Mouse (Mus musculus): ENCODE measurements at regions not wholly inside any gene's neighbourhood (a gene's known extent, or its start where the extent isn't known, plus 50 kb on each side); places are given as distances from the start of the nearest gene placed in this dataset.

- TF ChIP-seq CTCF (IDR thresholded peaks at IDR 0.05; ENCODE audit: low read depth) = no peak
- DNase-seq (ENCODE audit: low spot score) = no peak
- Histone ChIP-seq H3K27ac (no peak overlapping the region), H3K9me3 (replicated peaks; ENCODE audit: low read length) (no peaks in the 10 kb centered on the region), H3K4me2 (ENCODE audit: low read length) (no peak overlapping the region), H3K36me3 (ENCODE audit: insufficient read depth, low read length) (no peaks in the 10 kb centered on the region), H3K4me3 (replicated peaks; ENCODE audit: low read depth, low read length) (no peak overlapping the region), H3K4me1 (replicated peaks; ENCODE audit: insufficient read depth, low read length) (no peaks in the 10 kb centered on the region), H3K27me3 (ENCODE audit: insufficient read depth, low read length) (no peaks in the 10 kb centered on the region), H3K9ac (ENCODE audit: low read depth, low read length) (no peak overlapping the region)
- ATAC-seq (replicated peaks; ENCODE audit: low FRiP score, low read depth) = no peak
- WGBS = 81% methylated on average over 7 of the region's 7 CpGs
Observed at GRCm38 (mm10) chr10:71546507-71546906, 198.9 kb downstream of the Ipmk start.

- H3K4me3 ChIP-seq (replicated peaks; ENCODE audit: low read depth, low read length) = no peak overlapping the region
- H3K27ac ChIP-seq = no peak overlapping the region
- ATAC-seq (replicated peaks; ENCODE audit: low FRiP score, low read depth) = no peak
- no peak overlapping the region for H3K9ac ChIP-seq (ENCODE audit: low read depth, low read length)
- no peak for TF ChIP-seq CTCF (IDR thresholded peaks at IDR 0.05; ENCODE audit: low read depth)
- H3K4me2 ChIP-seq (ENCODE audit: low read length) = no peak overlapping the region
- H3K4me1 ChIP-seq (replicated peaks; ENCODE audit: insufficient read depth, low read length) = no peaks in the 10 kb centered on the region
- WGBS = 93% methylated on average over 10 of the region's 10 CpGs
- H3K9me3 ChIP-seq (replicated peaks; ENCODE audit: low read length) = no peaks in the 10 kb centered on the region
- DNase-seq (ENCODE audit: low spot score) = no peak
- H3K36me3 ChIP-seq (ENCODE audit: insufficient read depth, low read length) = no peaks in the 10 kb centered on the region
- H3K27me3 ChIP-seq (ENCODE audit: insufficient read depth, low read length) = no peaks in the 10 kb centered on the region
Observed at GRCm38 (mm10) chr10:71583716-71584115, 236.2 kb downstream of the Ipmk start.

- Histone ChIP-seq H3K27ac (no peak overlapping the region), H3K36me3 (ENCODE audit: insufficient read depth, low read length) (no peaks in the 10 kb centered on the region), H3K27me3 (ENCODE audit: insufficient read depth, low read length) (no peaks in the 10 kb centered on the region), H3K9ac (ENCODE audit: low read depth, low read length) (no peak overlapping the region), H3K4me3 (replicated peaks; ENCODE audit: low read depth, low read length) (no peak overlapping the region), H3K4me1 (replicated peaks; ENCODE audit: insufficient read depth, low read length) (no peaks in the 10 kb centered on the region), H3K9me3 (replicated peaks; ENCODE audit: low read length) (no peaks in the 10 kb centered on the region; the same call in 1 of the 2 replicates), H3K4me2 (ENCODE audit: low read length) (no peak overlapping the region)
- WGBS = 92% methylated on average over 6 of the region's 6 CpGs
- ATAC-seq (replicated peaks; ENCODE audit: low FRiP score, low read depth) (no peak), DNase-seq (ENCODE audit: low spot score) (no peak)
- no peak for TF ChIP-seq CTCF (IDR thresholded peaks at IDR 0.05; ENCODE audit: low read depth)
Observed at GRCm38 (mm10) chr10:71598515-71598914, 251.0 kb downstream of the Ipmk start.

GRCm38 (mm10) chr10:71613736-71614135 lies 266.2 kb downstream of the Ipmk start:
- no peaks in the 10 kb centered on the region for H3K9me3 ChIP-seq (replicated peaks; ENCODE audit: low read length)
- H3K4me3 ChIP-seq (replicated peaks; ENCODE audit: low read depth, low read length) = no peak overlapping the region
- H3K27me3 ChIP-seq (ENCODE audit: insufficient read depth, low read length) = no peaks in the 10 kb centered on the region
- no peak overlapping the region for H3K4me2 ChIP-seq (ENCODE audit: low read length)
- H3K4me1 ChIP-seq (replicated peaks; ENCODE audit: insufficient read depth, low read length) = no peaks in the 10 kb centered on the region
- WGBS = 90% methylated on average over 4 of the region's 4 CpGs
- no peak for ATAC-seq (replicated peaks; ENCODE audit: low FRiP score, low read depth)
- H3K9ac ChIP-seq (ENCODE audit: low read depth, low read length) = no peak overlapping the region
- H3K27ac ChIP-seq = no peak overlapping the region
- no peak for DNase-seq (ENCODE audit: low spot score)
- H3K36me3 ChIP-seq (ENCODE audit: insufficient read depth, low read length) = no peaks in the 10 kb centered on the region
- TF ChIP-seq CTCF (IDR thresholded peaks at IDR 0.05; ENCODE audit: low read depth) = no peak

- 88% methylated on average over 4 of the region's 4 CpGs for WGBS
- Histone ChIP-seq H3K36me3 (ENCODE audit: insufficient read depth, low read length) (no peaks in the 10 kb centered on the region), H3K4me1 (replicated peaks; ENCODE audit: insufficient read depth, low read length) (no peaks in the 10 kb centered on the region), H3K9me3 (replicated peaks; ENCODE audit: low read length) (no peaks in the 10 kb centered on the region), H3K27ac (no peak overlapping the region), H3K4me2 (ENCODE audit: low read length) (no peak overlapping the region), H3K27me3 (ENCODE audit: insufficient read depth, low read length) (no peaks in the 10 kb centered on the region), H3K4me3 (replicated peaks; ENCODE audit: low read depth, low read length) (no peak overlapping the region), H3K9ac (ENCODE audit: low read depth, low read length) (no peak overlapping the region)
- no peak for DNase-seq (ENCODE audit: low spot score)
- no peak for ATAC-seq (replicated peaks; ENCODE audit: low FRiP score, low read depth)
- TF ChIP-seq CTCF (IDR thresholded peaks at IDR 0.05; ENCODE audit: low read depth) = no peak
Observed at GRCm38 (mm10) chr10:71617156-71617555, 269.6 kb downstream of the Ipmk start.

- H3K9me3 ChIP-seq (replicated peaks; ENCODE audit: low read length) = no peaks in the 10 kb centered on the region
- TF ChIP-seq CTCF (IDR thresholded peaks at IDR 0.05; ENCODE audit: low read depth) = no peak
- ATAC-seq (replicated peaks; ENCODE audit: low FRiP score, low read depth) (no peak), DNase-seq (ENCODE audit: low spot score) (no peak)
- no peak overlapping the region for H3K9ac ChIP-seq (ENCODE audit: low read depth, low read length)
- H3K4me3 ChIP-seq (replicated peaks; ENCODE audit: low read depth, low read length) = no peak overlapping the region
- no peak overlapping the region for H3K27ac ChIP-seq
- no peak overlapping the region for H3K4me2 ChIP-seq (ENCODE audit: low read length)
- no peaks in the 10 kb centered on the region for H3K27me3 ChIP-seq (ENCODE audit: insufficient read depth, low read length)
- H3K36me3 ChIP-seq (ENCODE audit: insufficient read depth, low read length) = no peaks in the 10 kb centered on the region
- WGBS = 57% methylated on average over 3 of the region's 3 CpGs
- H3K4me1 ChIP-seq (replicated peaks; ENCODE audit: insufficient read depth, low read length) = no peaks in the 10 kb centered on the region
Observed at GRCm38 (mm10) chr10:71646071-71646470, 298.5 kb downstream of the Ipmk start.

- H3K4me1 ChIP-seq (replicated peaks; ENCODE audit: insufficient read depth, low read length) = no peaks in the 10 kb centered on the region
- 89% methylated on average over 7 of the region's 7 CpGs for WGBS
- H3K9ac ChIP-seq (ENCODE audit: low read depth, low read length) = no peak overlapping the region
- no peak for ATAC-seq (replicated peaks; ENCODE audit: low FRiP score, low read depth)
- no peak for DNase-seq (ENCODE audit: low spot score)
- no peaks in the 10 kb centered on the region for H3K27me3 ChIP-seq (ENCODE audit: insufficient read depth, low read length)
- no peaks in the 10 kb centered on the region for H3K9me3 ChIP-seq (replicated peaks; ENCODE audit: low read length)
- no peaks in the 10 kb centered on the region for H3K36me3 ChIP-seq (ENCODE audit: insufficient read depth, low read length)
- TF ChIP-seq CTCF (IDR thresholded peaks at IDR 0.05; ENCODE audit: low read depth) = no peak
- no peak overlapping the region for H3K4me2 ChIP-seq (ENCODE audit: low read length)
- H3K27ac ChIP-seq = no peak overlapping the region
- H3K4me3 ChIP-seq (replicated peaks; ENCODE audit: low read depth, low read length) = no peak overlapping the region
Observed at GRCm38 (mm10) chr10:71657525-71657924, 310.0 kb downstream of the Ipmk start.
